Mouse (Mus musculus) forebrain, postnatal 0 days (tissue): Measurements from ENCODE around the gene Fbxo17. TPM values are rescaled to one million over a fixed set of nuclear protein-coding genes. Genes with fewer than 3 reads are reported as not detected.

Experiments used
- ATAC-seq: fragments of 200-750 bp; cut with Nextera tagmentation; 2 replicates; pipeline ENCODE4 v1.8.0; 2017; ENCODE audit warnings: mild to moderate bottlenecking, moderate library complexity
- DNase-seq: peaks from one replicate; pipeline ENCODE4 v3.0.0-alpha.2; 2015
- H3K27ac ChIP-seq: fragments of 300-500 bp; sonication (generic); 2 replicates; pipeline ENCODE4 v1.5.1; 2014; ENCODE audit warnings: low read depth, mild to moderate bottlenecking, antibody characterized with exemption, low read length, moderate library complexity, mixed read lengths
- H3K27me3 ChIP-seq: fragments of 300-500 bp; sonication (generic); 2 replicates; pipeline ENCODE4 v1.6.1; 2014; ENCODE audit warnings: mild to moderate bottlenecking, low read length, mixed read lengths; ENCODE audit not compliant: insufficient read depth
- H3K36me3 ChIP-seq: fragments of 300-500 bp; sonication (generic); 2 replicates; pipeline ENCODE4 v1.6.1; 2014; ENCODE audit warnings: mild to moderate bottlenecking, moderate library complexity; ENCODE audit not compliant: insufficient read depth
- H3K4me1 ChIP-seq: fragments of 300-500 bp; sonication (generic); 2 replicates; pipeline ENCODE4 v1.6.1; 2014; ENCODE audit warnings: antibody characterized with exemption; ENCODE audit not compliant: insufficient read depth
- H3K4me2 ChIP-seq: fragments of 300-500 bp; sonication (generic); 2 replicates; pipeline ENCODE4 v1.6.1; 2014; ENCODE audit warnings: low read depth, mild to moderate bottlenecking, moderate library complexity
- H3K4me3 ChIP-seq: fragments of 300-500 bp; sonication (generic); 2 replicates; pipeline ENCODE4 v1.5.1; 2014; ENCODE audit warnings: low read depth, low read length, mixed read lengths
- H3K9ac ChIP-seq: fragments of 300-500 bp; sonication (generic); 2 replicates; pipeline ENCODE4 v1.6.1; 2014; ENCODE audit warnings: mild to moderate bottlenecking
- H3K9me3 ChIP-seq: fragments of 300-500 bp; sonication (generic); 2 replicates; pipeline ENCODE4 v1.6.1; 2016; ENCODE audit warnings: low read length
- CTCF ChIP-seq: sonication (generic); IDR thresholded peaks from 2 replicates; pipeline ENCODE4 v1.5.1; 2016; ENCODE audit warnings: antibody characterized with exemption, control low read depth, low read depth
- WGBS: fragments of 180-500 bp; shearing (Covaris S2); extraction: QIAGEN DNeasy Blood & Tissue Kit; methylation state at CpG from one replicate; pipeline ENCODE4 v1.1.7; 2014; 5-methylcytosine and 5-hydroxymethylcytosine counted together
- polyA plus RNA-seq: library from polyadenylated mRNA; unstranded; fragments of >200 nt; fragmentation: Nextera tagmentation; extraction: Ambion mirVana; gene quantifications from 2 replicates; pipeline ENCODE4 v1.2.1, GENCODE M21; 2015
- total RNA-seq: library from RNA; depleted of rRNA; stranded (reverse); fragments of >200 nt; gene quantifications from 2 replicates; pipeline ENCODE4 v1.2.3, GENCODE M21; 2014; rRNA removed

Gene Fbxo17
- total and polyA plus RNA-seq, 2 experiments from 2014 or later, result 4.5 to 4.6 TPM

- peak; percentile 81 for ATAC-seq
- TF ChIP-seq CTCF, result no peak
- WGBS, result 71% methylated on average over 12 of the region's 12 CpGs
Measured at GRCm38 (mm10) chr7:28774164-28774563, 57.6 kb downstream of the Fbxo17 start.

GRCm38 (mm10) chr7:28775129-28775528, 58.5 kb downstream of the Fbxo17 start:
- 82% methylated on average over 7 of the region's 7 CpGs for WGBS
- Histone ChIP-seq H3K9ac (no peak overlapping the region), H3K4me2 (no peak overlapping the region), H3K36me3 (peaks cover 17% of the 10 kb centered on the region), H3K4me1 (peaks cover under 1% of the 10 kb centered on the region; the same call in 1 of the 2 replicates), H3K4me3 (no peak overlapping the region), H3K27ac (no peak overlapping the region), H3K9me3 (no peaks in the 10 kb centered on the region), H3K27me3 (no peaks in the 10 kb centered on the region)
- no peak for DNase-seq
- no peak for TF ChIP-seq CTCF
- no peak for ATAC-seq

More at GRCm38 (mm10) chr7:28774164-28774563, 57.6 kb downstream of the Fbxo17 start:
- Histone ChIP-seq H3K27ac (no peak overlapping the region), H3K27me3 (no peaks in the 10 kb centered on the region), H3K36me3 (peaks cover 17% of the 10 kb centered on the region), H3K4me3 (no peak overlapping the region), H3K4me2 (no peak overlapping the region), H3K4me1 (no peaks in the 10 kb centered on the region), H3K9ac (no peak overlapping the region), H3K9me3 (no peaks in the 10 kb centered on the region)
- peak; percentile 17 for DNase-seq

GRCm38 (mm10) chr7:28778825-28779224, 62.2 kb downstream of the Fbxo17 start:
- no peak for DNase-seq
- H3K36me3 ChIP-seq, result peaks cover 23% of the 10 kb centered on the region
- no peak overlapping the region for H3K9ac ChIP-seq
- no peaks in the 10 kb centered on the region for H3K9me3 ChIP-seq
- H3K27ac ChIP-seq, result no peak overlapping the region
- no peak overlapping the region for H3K4me2 ChIP-seq
- 85% methylated on average over 9 of the region's 9 CpGs for WGBS
- H3K4me1 ChIP-seq, result peaks cover 3% of the 10 kb centered on the region; the same call in 1 of the 2 replicates
- no peak overlapping the region for H3K4me3 ChIP-seq
- no peak for TF ChIP-seq CTCF
- H3K27me3 ChIP-seq, result no peaks in the 10 kb centered on the region
- ATAC-seq, result no peak

GRCm38 (mm10) chr7:28780067-28780658, 63.6 kb downstream of the Fbxo17 start:
- H3K9ac ChIP-seq, result no peak overlapping the region
- peak; percentile 81 for TF ChIP-seq CTCF
- H3K27me3 ChIP-seq, result no peaks in the 10 kb centered on the region
- H3K4me1 ChIP-seq, result peaks cover 3% of the 10 kb centered on the region; the same call in 1 of the 2 replicates
- H3K4me3 ChIP-seq, result no peak overlapping the region
- ATAC-seq (peak; percentile 90), DNase-seq (peak; percentile 90)
- no peak overlapping the region for H3K4me2 ChIP-seq
- WGBS, result 47% methylated on average over 6 of the region's 6 CpGs
- H3K27ac ChIP-seq, result 0 out of 2 replicates have a peak overlapping the region, but pooled peaks have one; percentile 17
- no peaks in the 10 kb centered on the region for H3K9me3 ChIP-seq
- peaks cover 31% of the 10 kb centered on the region for H3K36me3 ChIP-seq

- Histone ChIP-seq H3K4me1 (peaks cover 3% of the 10 kb centered on the region; the same call in 1 of the 2 replicates), H3K9me3 (no peaks in the 10 kb centered on the region), H3K27me3 (no peaks in the 10 kb centered on the region), H3K9ac (no peak overlapping the region), H3K4me2 (no peak overlapping the region), H3K36me3 (peaks cover 30% of the 10 kb centered on the region), H3K27ac (no peak overlapping the region), H3K4me3 (no peak overlapping the region)
- DNase-seq (no peak), ATAC-seq (no peak)
- 69% methylated on average over 7 of the region's 7 CpGs for WGBS
- TF ChIP-seq CTCF, result no peak
Measured at GRCm38 (mm10) chr7:28780857-28781256, 64.3 kb downstream of the Fbxo17 start.

- no peak overlapping the region for H3K9ac ChIP-seq
- no peak overlapping the region for H3K4me3 ChIP-seq
- H3K4me2 ChIP-seq, result no peak overlapping the region
- no peaks in the 10 kb centered on the region for H3K27me3 ChIP-seq
- no peak for DNase-seq
- peaks cover 33% of the 10 kb centered on the region for H3K36me3 ChIP-seq
- TF ChIP-seq CTCF, result no peak
- no peak for ATAC-seq
- H3K4me1 ChIP-seq, result peaks cover 3% of the 10 kb centered on the region; the same call in 1 of the 2 replicates
- H3K9me3 ChIP-seq, result no peaks in the 10 kb centered on the region
- 88% methylated on average over 8 of the region's 8 CpGs for WGBS
- H3K27ac ChIP-seq, result no peak overlapping the region
Measured at GRCm38 (mm10) chr7:28781261-28781663, 64.7 kb downstream of the Fbxo17 start.

GRCm38 (mm10) chr7:28785161-28785560, 68.6 kb downstream of the Fbxo17 start:
- H3K4me1 ChIP-seq, result peaks cover 3% of the 10 kb centered on the region; the same call in 1 of the 2 replicates
- TF ChIP-seq CTCF, result no peak
- no peak overlapping the region for H3K27ac ChIP-seq
- no peaks in the 10 kb centered on the region for H3K27me3 ChIP-seq
- DNase-seq (no peak), ATAC-seq (no peak)
- 81% methylated on average over 5 of the region's 5 CpGs for WGBS
- no peaks in the 10 kb centered on the region for H3K9me3 ChIP-seq
- H3K4me3 ChIP-seq, result no peak overlapping the region
- peaks cover 30% of the 10 kb centered on the region for H3K36me3 ChIP-seq
- no peak overlapping the region for H3K4me2 ChIP-seq
- no peak overlapping the region for H3K9ac ChIP-seq

Other genes with a start within 250 kb of the Fbxo17 start
- not detected in 2 replicates for gene Ifnl2, start 206.3 kb upstream of the Fbxo17 start, total RNA-seq
- not detected in 2 replicates for gene Ifnl2, start 206.3 kb upstream of the Fbxo17 start, polyA plus RNA-seq
- not detected in 2 replicates for gene Ifnl3, start 194.0 kb upstream of the Fbxo17 start, total RNA-seq
- not detected in 2 replicates for gene Ifnl3, start 194.0 kb upstream of the Fbxo17 start, polyA plus RNA-seq
- not detected in 2 replicates for gene Sycn, start 175.9 kb upstream of the Fbxo17 start, total RNA-seq
- not detected in 2 replicates for gene Sycn, start 175.9 kb upstream of the Fbxo17 start, polyA plus RNA-seq
- gene Nccrp1, start 169.6 kb upstream of the Fbxo17 start, total RNA-seq, result 0.10 and 0.15 TPM in 2 replicates
- gene Nccrp1, start 169.6 kb upstream of the Fbxo17 start, polyA plus RNA-seq, result 0.09 TPM in 1 of 2 replicates, not detected in the other
- gene Samd4b, start 118.7 kb upstream of the Fbxo17 start, total RNA-seq, result 35.2 and 49.1 TPM in 2 replicates
- gene Samd4b, start 118.7 kb upstream of the Fbxo17 start, polyA plus RNA-seq, result 21.4 and 23.3 TPM in 2 replicates
- gene Pak4, start 118.6 kb upstream of the Fbxo17 start, total RNA-seq, result 11.5 and 11.9 TPM in 2 replicates
- 7.4 and 11.5 TPM in 2 replicates for gene Pak4, start 118.6 kb upstream of the Fbxo17 start, polyA plus RNA-seq
- 0.24 and 0.85 TPM in 2 replicates for gene Acp7, start 85.5 kb upstream of the Fbxo17 start, total RNA-seq
- 0.12 and 0.50 TPM in 2 replicates for gene Acp7, start 85.5 kb upstream of the Fbxo17 start, polyA plus RNA-seq
- gene Fbxo27, start 24.0 kb upstream of the Fbxo17 start, total RNA-seq, result 7.4 and 8.2 TPM in 2 replicates
- 9.0 and 10.0 TPM in 2 replicates for gene Fbxo27, start 24.0 kb upstream of the Fbxo17 start, polyA plus RNA-seq
- gene Mrps12, start 25.0 kb downstream of the Fbxo17 start, total RNA-seq, result 48.6 and 78.0 TPM in 2 replicates
- 101 and 119 TPM in 2 replicates for gene Mrps12, start 25.0 kb downstream of the Fbxo17 start, polyA plus RNA-seq
- 12.6 and 15.1 TPM in 2 replicates for gene Sars2, start 25.2 kb downstream of the Fbxo17 start, total RNA-seq
- gene Sars2, start 25.2 kb downstream of the Fbxo17 start, polyA plus RNA-seq, result 14.3 and 16.1 TPM in 2 replicates
- not detected in 2 replicates for gene Ccer2, start 39.4 kb downstream of the Fbxo17 start, total RNA-seq
- 0.59 and 0.98 TPM in 2 replicates for gene Ccer2, start 39.4 kb downstream of the Fbxo17 start, polyA plus RNA-seq
- 49.6 and 58.1 TPM in 2 replicates for gene Sirt2, start 49.9 kb downstream of the Fbxo17 start, total RNA-seq
- gene Sirt2, start 49.9 kb downstream of the Fbxo17 start, polyA plus RNA-seq, result 105 and 106 TPM in 2 replicates
- 18.0 and 19.2 TPM in 2 replicates for gene Nfkbib, start 50.7 kb downstream of the Fbxo17 start, total RNA-seq
- gene Nfkbib, start 50.7 kb downstream of the Fbxo17 start, polyA plus RNA-seq, result 59.8 and 75.4 TPM in 2 replicates
- gene Rinl, start 72.2 kb downstream of the Fbxo17 start, total RNA-seq, result 2.1 and 2.2 TPM in 2 replicates
- gene Rinl, start 72.2 kb downstream of the Fbxo17 start, polyA plus RNA-seq, result 1.6 TPM in 2 replicates
- gene Hnrnpl, start 91.7 kb downstream of the Fbxo17 start, total RNA-seq, result 261 and 264 TPM in 2 replicates
- 172 TPM in 2 replicates for gene Hnrnpl, start 91.7 kb downstream of the Fbxo17 start, polyA plus RNA-seq
- 79.6 and 88.3 TPM in 2 replicates for gene Ech1, start 108.4 kb downstream of the Fbxo17 start, total RNA-seq
- 101 and 110 TPM in 2 replicates for gene Ech1, start 108.4 kb downstream of the Fbxo17 start, polyA plus RNA-seq
- 2.4 and 5.2 TPM in 2 replicates for gene Lgals4, start 117.0 kb downstream of the Fbxo17 start, total RNA-seq
- gene Lgals4, start 117.0 kb downstream of the Fbxo17 start, polyA plus RNA-seq, result 3.3 and 3.5 TPM in 2 replicates
- gene Lgals7, start 147.0 kb downstream of the Fbxo17 start, total RNA-seq, result 2.8 and 10.4 TPM in 2 replicates
- gene Lgals7, start 147.0 kb downstream of the Fbxo17 start, polyA plus RNA-seq, result 3.5 and 3.8 TPM in 2 replicates
- gene Capn12, start 164.6 kb downstream of the Fbxo17 start, total RNA-seq, result not detected in 2 replicates
- 0.09 and 0.27 TPM in 2 replicates for gene Capn12, start 164.6 kb downstream of the Fbxo17 start, polyA plus RNA-seq
- 45.1 and 71.2 TPM in 2 replicates for gene Actn4, start 245.5 kb downstream of the Fbxo17 start, total RNA-seq
- gene Actn4, start 245.5 kb downstream of the Fbxo17 start, polyA plus RNA-seq, result 96.0 and 103 TPM in 2 replicates